Mouse (Mus musculus): Measurements from ENCODE around the gene Ispd.

Ispd gene

GRCm38 (mm10) chr12:36554697-36555096 is 173.4 kb downstream of the Ispd start:
- no peak for DNase-seq (ENCODE audit: low read depth, low spot score)

DNA sequence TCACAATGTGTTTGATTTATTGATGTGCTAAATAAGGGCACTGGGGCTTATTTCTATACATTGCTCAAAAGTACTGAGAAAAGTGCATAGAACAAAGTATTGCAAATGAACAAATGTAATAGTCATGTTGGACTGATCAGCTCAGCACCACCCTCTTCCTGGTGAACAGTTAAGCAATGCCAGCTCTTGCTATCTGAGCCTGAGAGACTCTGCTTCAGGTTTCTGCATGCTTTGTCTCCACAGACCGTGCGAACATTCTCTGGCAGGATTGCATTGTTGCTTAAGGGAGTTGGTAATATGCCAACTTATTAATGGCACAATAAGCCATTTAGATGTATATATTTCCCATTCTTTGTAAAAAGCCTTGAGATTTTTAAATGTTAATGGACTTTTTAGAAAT is 182.9 kb downstream of the Ispd start:
- no peak for DNase-seq (ENCODE audit: low read depth, low spot score)

DNA sequence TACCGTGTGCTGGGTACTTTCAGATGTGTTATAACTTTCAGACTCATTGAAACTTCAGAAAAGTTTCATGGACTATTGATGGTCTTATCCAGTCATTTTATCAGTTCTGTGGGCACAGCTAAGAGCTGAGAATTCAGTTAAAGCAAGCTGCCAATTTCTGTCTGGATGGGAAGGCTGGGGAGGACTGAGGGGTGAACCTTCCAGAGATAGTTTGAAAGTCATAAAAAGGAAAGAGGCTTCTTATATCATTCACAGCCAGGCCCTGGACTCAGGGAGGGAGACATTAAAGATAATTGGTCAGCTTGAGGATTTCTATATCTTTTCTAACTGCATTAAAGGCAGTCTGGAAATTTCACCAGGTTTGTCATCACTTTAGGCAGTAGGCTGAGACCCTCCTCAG is 185.7 kb downstream of the Ispd start:
- no peak for DNase-seq (ENCODE audit: low read depth, low spot score)

- DNase-seq (ENCODE audit: low read depth, low spot score) = no peak
Measured at GRCm38 (mm10) chr12:36570414-36571095, 189.3 kb downstream of the Ispd start.

GRCm38 (mm10) chr12:36584828-36585227 is 203.6 kb downstream of the Ispd start:
- peak; percentile 20 for DNase-seq (ENCODE audit: low read depth, low spot score)

GRCm38 (mm10) chr12:36597539-36598250 is 216.4 kb downstream of the Ispd start:
- DNase-seq (ENCODE audit: low read depth, low spot score) = no peak

- no peak for DNase-seq (ENCODE audit: low read depth, low spot score)
Measured at GRCm38 (mm10) chr12:36621960-36622736, 240.9 kb downstream of the Ispd start.

DNA sequence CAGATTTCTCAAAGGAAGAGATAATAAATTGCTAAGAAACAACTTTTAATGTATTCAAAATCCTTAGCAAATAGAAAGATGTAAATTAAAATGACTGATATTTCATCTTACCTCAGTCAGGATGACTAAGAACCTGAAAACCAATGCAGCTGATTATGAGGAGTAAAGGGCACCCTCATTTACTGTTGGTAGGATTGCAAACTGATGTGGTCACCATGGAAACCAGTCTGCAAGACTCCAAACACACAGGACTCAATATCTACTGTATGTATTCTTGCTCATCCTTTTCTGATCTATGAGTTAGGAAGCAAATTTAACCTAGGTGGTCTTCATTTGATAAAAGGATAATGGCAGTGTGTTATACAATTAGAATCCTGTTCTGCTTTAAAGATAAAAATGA is 246.0 kb downstream of the Ispd start:
- peak; percentile 11 for DNase-seq (ENCODE audit: low read depth, low spot score)

GRCm38 (mm10) chr12:36632427-36632826 is 251.2 kb downstream of the Ispd start:
- no peak for DNase-seq (ENCODE audit: low read depth, low spot score)

- no peak for DNase-seq (ENCODE audit: low read depth, low spot score)
Measured at GRCm38 (mm10) chr12:36647514-36647913, 266.3 kb downstream of the Ispd start.

DNA sequence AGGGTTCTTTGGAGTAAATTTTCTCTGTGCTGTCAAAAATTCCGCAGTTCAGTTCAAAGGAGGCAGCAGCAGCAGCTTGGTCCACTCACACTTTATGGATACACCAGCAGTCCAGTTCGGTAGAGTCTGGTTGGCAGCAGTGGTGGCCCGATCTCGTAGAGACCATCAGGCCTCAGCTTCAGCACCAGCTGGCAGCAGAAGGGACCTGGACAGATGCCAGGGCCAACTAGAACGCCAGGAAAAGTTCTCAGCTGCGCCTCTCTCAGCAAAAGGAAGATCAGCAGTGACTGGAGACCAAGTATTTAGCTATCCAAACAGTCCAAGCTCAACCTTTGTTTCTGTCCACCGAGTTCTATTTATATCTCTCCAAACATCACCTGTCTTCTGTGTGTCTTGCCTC is 281.2 kb downstream of the Ispd start:
- peak; percentile 53 for DNase-seq (ENCODE audit: low read depth, low spot score)

- DNase-seq (ENCODE audit: low read depth, low spot score) = no peak
Measured at GRCm38 (mm10) chr12:36664783-36665182, 283.5 kb downstream of the Ispd start.

GRCm38 (mm10) chr12:36666771-36667170 is 285.5 kb downstream of the Ispd start:
- no peak for DNase-seq (ENCODE audit: low read depth, low spot score)

- DNase-seq (ENCODE audit: low read depth, low spot score) = no peak
Measured at GRCm38 (mm10) chr12:36670164-36670908, 289.1 kb downstream of the Ispd start.

DNA sequence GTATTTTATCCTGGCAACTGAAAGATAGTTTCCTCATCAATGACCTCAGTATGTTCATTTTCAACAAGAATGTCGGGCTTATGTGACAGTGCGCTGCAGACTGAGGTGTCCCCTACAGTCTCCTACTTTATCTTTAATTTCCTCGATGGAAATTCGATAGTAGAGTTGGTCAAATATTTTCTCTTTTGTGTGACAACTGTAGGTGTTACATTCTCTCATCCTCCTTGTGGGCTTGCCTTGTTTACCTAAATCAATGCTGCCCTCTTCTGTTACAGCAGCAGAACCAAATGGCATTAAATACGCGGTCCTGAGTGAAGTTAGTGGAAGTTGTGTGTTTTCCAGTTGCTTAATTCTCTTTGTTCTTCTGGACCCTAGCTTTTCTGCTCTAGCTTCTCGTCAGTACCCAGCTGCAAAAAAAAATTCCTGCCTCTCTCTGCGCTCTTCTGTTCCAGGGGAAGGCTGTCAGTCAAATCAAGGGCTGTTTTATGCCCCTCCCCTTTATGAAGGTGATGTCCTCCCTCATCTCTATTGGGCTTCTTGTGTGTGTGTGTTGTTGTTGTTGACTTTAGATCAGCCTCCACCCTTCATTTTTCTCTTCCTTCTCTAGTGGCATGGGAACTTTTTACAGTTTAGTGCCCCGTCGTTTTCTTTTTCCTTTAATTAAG is 289.8 kb downstream of the Ispd start:
- DNase-seq (ENCODE audit: low read depth, low spot score) = peak; percentile 73

DNA sequence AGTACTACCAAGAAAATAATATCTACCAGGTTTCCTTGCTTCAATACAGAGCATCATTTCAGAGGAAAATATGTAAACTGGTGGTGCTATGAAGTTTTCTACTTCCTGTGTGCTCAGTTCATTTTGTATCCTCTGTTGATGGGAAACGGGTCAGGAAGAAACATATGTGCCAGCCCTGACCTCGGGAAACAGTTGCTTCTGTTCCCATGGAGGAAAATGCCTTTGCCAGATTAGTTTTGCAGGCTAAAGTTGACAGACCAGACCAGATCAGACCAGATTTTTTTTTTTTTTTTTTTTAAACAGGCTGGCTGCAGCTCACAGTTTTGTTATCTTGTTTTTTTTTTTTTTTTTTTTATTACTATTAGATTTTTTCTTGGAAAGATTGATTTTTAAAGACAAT is 293.2 kb downstream of the Ispd start:
- no peak for DNase-seq (ENCODE audit: low read depth, low spot score)

GRCm38 (mm10) chr12:36678220-36678619 is 297.0 kb downstream of the Ispd start:
- DNase-seq (ENCODE audit: low read depth, low spot score) = no peak

GRCm38 (mm10) chr12:36680883-36681505 is 299.7 kb downstream of the Ispd start:
- DNase-seq (ENCODE audit: low read depth, low spot score) = no peak

DNA sequence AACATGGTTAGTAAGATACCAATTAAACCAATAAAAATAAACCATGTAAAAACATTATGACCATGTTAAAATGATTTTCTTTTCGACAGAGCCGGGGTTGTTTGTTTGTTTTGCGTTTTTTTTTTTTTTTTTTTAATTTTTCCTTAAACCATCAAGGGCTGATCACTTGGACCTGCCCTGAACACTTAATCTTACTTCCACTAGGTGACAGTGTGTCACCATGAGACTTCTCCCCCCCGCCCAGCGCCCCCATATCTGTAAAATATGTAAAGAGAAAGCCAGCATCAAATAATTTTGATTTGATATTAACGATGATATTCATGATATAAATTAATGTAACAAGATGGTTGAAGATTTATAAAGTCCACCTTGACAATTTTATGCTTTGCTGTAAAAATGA is 300.5 kb downstream of the Ispd start:
- DNase-seq (ENCODE audit: low read depth, low spot score) = no peak

GRCm38 (mm10) chr12:36694072-36694471 is 312.8 kb downstream of the Ispd start:
- DNase-seq (ENCODE audit: low read depth, low spot score) = no peak

DNA sequence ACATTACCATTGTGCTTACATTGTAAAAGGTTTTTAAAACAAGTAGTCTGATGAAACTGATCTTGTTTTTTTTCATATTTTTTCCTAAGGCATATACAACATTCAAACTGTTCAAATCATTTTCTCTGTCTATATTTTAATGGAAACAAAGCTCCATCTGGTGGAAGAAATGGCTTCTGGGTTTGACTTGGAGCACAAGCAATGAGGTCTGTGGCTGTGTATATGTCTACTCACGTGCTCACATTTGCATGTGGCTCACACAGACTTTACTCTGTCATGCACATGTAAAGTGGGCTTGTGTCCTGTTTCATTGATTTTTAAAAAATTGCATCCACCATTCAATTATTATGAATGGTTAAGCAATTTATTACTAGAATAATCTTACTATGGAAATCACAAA is 323.1 kb downstream of the Ispd start:
- DNase-seq (ENCODE audit: low read depth, low spot score) = peak; percentile 42

Measured in brain, adult 2 months (tissue).